Mouse (Mus musculus): ENCODE results near the gene Sstr2. TPM values are rescaled to one million over a fixed set of nuclear protein-coding genes. Genes with fewer than 3 reads are reported as not detected.

Gene Sstr2
- polyA plus RNA-seq, 2 experiments = 0.91 to 1.1 TPM

- no peak for TF ChIP-seq POLR2A (IDR thresholded peaks at IDR 0.05; ENCODE audit: borderline replicate concordance, extremely low read depth, insufficient read depth, insufficient read length)
- 0 out of 2 replicates have a peak, but pooled peaks cover 4% of the 10 kb centered on the region for H3K4me1 ChIP-seq (ENCODE audit: control insufficient read depth, insufficient read depth, low read length)
- no peak for ATAC-seq (ENCODE audit: low FRiP score, low read depth)
- H3K4me2 ChIP-seq (replicated peaks; ENCODE audit: low read depth, low read length, severe bottlenecking) = no peak overlapping the region
- no peaks in the 10 kb centered on the region for H3K27me3 ChIP-seq (ENCODE audit: control insufficient read depth, insufficient read depth, low read length)
- no peak overlapping the region for H3K9ac ChIP-seq (ENCODE audit: low read depth, low read length, severe bottlenecking)
- no peak for DNase-seq (ENCODE audit: low spot score)
- WGBS = 16% methylated on average over 6 of the region's 6 CpGs
- H3K9me3 ChIP-seq (ENCODE audit: control insufficient read depth, low read length) = no peaks in the 10 kb centered on the region
- H3K36me3 ChIP-seq (ENCODE audit: control insufficient read depth, insufficient read depth, low read length) = no peaks in the 10 kb centered on the region
- H3K4me3 ChIP-seq (replicated peaks; ENCODE audit: low read length) = no peak overlapping the region
- H3K27ac ChIP-seq (replicated peaks; ENCODE audit: low read depth, low read length) = no peak overlapping the region
These were observed 32.7 kb upstream of the Sstr2 start for GRCm38 (mm10) chr11:113586423-113586822.

- Histone ChIP-seq H3K27ac (replicated peaks; ENCODE audit: low read depth, low read length) (no peak overlapping the region), H3K4me2 (replicated peaks; ENCODE audit: low read depth, low read length, severe bottlenecking) (no peak overlapping the region), H3K4me3 (replicated peaks; ENCODE audit: low read length) (no peak overlapping the region), H3K27me3 (ENCODE audit: control insufficient read depth, insufficient read depth, low read length) (no peaks in the 10 kb centered on the region), H3K9me3 (ENCODE audit: control insufficient read depth, low read length) (no peaks in the 10 kb centered on the region), H3K36me3 (ENCODE audit: control insufficient read depth, insufficient read depth, low read length) (no peaks in the 10 kb centered on the region), H3K4me1 (ENCODE audit: control insufficient read depth, insufficient read depth, low read length) (0 out of 2 replicates have a peak, but pooled peaks cover 1% of the 10 kb centered on the region), H3K9ac (ENCODE audit: low read depth, low read length, severe bottlenecking) (no peak overlapping the region)
- ATAC-seq (ENCODE audit: low FRiP score, low read depth) (no peak), DNase-seq (ENCODE audit: low spot score) (no peak)
- 42% methylated on average over 3 of the region's 3 CpGs for WGBS
- no peak for TF ChIP-seq POLR2A (IDR thresholded peaks at IDR 0.05; ENCODE audit: borderline replicate concordance, extremely low read depth, insufficient read depth, insufficient read length)
These were observed 30.2 kb upstream of the Sstr2 start for GRCm38 (mm10) chr11:113588936-113589335.

GRCm38 (mm10) chr11:113595144-113595543 lies 24.0 kb upstream of the Sstr2 start:
- Histone ChIP-seq H3K27ac (replicated peaks; ENCODE audit: low read depth, low read length) (no peak overlapping the region), H3K9me3 (ENCODE audit: control insufficient read depth, low read length) (no peaks in the 10 kb centered on the region), H3K4me1 (ENCODE audit: control insufficient read depth, insufficient read depth, low read length) (no peaks in the 10 kb centered on the region), H3K9ac (ENCODE audit: low read depth, low read length, severe bottlenecking) (no peak overlapping the region), H3K4me3 (replicated peaks; ENCODE audit: low read length) (no peak overlapping the region), H3K4me2 (replicated peaks; ENCODE audit: low read depth, low read length, severe bottlenecking) (no peak overlapping the region), H3K27me3 (ENCODE audit: control insufficient read depth, insufficient read depth, low read length) (no peaks in the 10 kb centered on the region), H3K36me3 (ENCODE audit: control insufficient read depth, insufficient read depth, low read length) (no peaks in the 10 kb centered on the region)
- no peak for TF ChIP-seq POLR2A (IDR thresholded peaks at IDR 0.05; ENCODE audit: borderline replicate concordance, extremely low read depth, insufficient read depth, insufficient read length)
- ATAC-seq (ENCODE audit: low FRiP score, low read depth) (no peak), DNase-seq (ENCODE audit: low spot score) (no peak)
- WGBS = 88% methylated on average over 5 of the region's 5 CpGs

- TF ChIP-seq POLR2A (IDR thresholded peaks at IDR 0.05; ENCODE audit: borderline replicate concordance, extremely low read depth, insufficient read depth, insufficient read length) = no peak
These were observed 21.5 kb upstream of the Sstr2 start for GRCm38 (mm10) chr11:113597632-113598031.

GRCm38 (mm10) chr11:113600526-113601245 lies 18.5 kb upstream of the Sstr2 start:
- Histone ChIP-seq H3K4me2 (replicated peaks; ENCODE audit: low read depth, low read length, severe bottlenecking) (no peak overlapping the region), H3K4me3 (replicated peaks; ENCODE audit: low read length) (no peak overlapping the region), H3K4me1 (ENCODE audit: control insufficient read depth, insufficient read depth, low read length) (no peaks in the 10 kb centered on the region; the same call in 1 of the 2 replicates), H3K9me3 (ENCODE audit: control insufficient read depth, low read length) (no peaks in the 10 kb centered on the region), H3K9ac (ENCODE audit: low read depth, low read length, severe bottlenecking) (no peak overlapping the region), H3K27ac (replicated peaks; ENCODE audit: low read depth, low read length) (no peak overlapping the region), H3K36me3 (ENCODE audit: control insufficient read depth, insufficient read depth, low read length) (no peaks in the 10 kb centered on the region), H3K27me3 (ENCODE audit: control insufficient read depth, insufficient read depth, low read length) (no peaks in the 10 kb centered on the region)
- ATAC-seq (ENCODE audit: low FRiP score, low read depth) (no peak), DNase-seq (ENCODE audit: low spot score) (no peak)
- TF ChIP-seq POLR2A (IDR thresholded peaks at IDR 0.05; ENCODE audit: borderline replicate concordance, extremely low read depth, insufficient read depth, insufficient read length) = no peak
- 82% methylated on average over 18 of the region's 18 CpGs for WGBS

More at GRCm38 (mm10) chr11:113597632-113598031, 21.5 kb upstream of the Sstr2 start:
- Histone ChIP-seq H3K4me1 (ENCODE audit: control insufficient read depth, insufficient read depth, low read length) (no peaks in the 10 kb centered on the region; the same call in 1 of the 2 replicates), H3K27me3 (ENCODE audit: control insufficient read depth, insufficient read depth, low read length) (no peaks in the 10 kb centered on the region), H3K27ac (replicated peaks; ENCODE audit: low read depth, low read length) (no peak overlapping the region), H3K9ac (ENCODE audit: low read depth, low read length, severe bottlenecking) (no peak overlapping the region), H3K4me3 (replicated peaks; ENCODE audit: low read length) (no peak overlapping the region), H3K36me3 (ENCODE audit: control insufficient read depth, insufficient read depth, low read length) (no peaks in the 10 kb centered on the region), H3K4me2 (replicated peaks; ENCODE audit: low read depth, low read length, severe bottlenecking) (no peak overlapping the region), H3K9me3 (ENCODE audit: control insufficient read depth, low read length) (no peaks in the 10 kb centered on the region)
- ATAC-seq (ENCODE audit: low FRiP score, low read depth) (no peak), DNase-seq (ENCODE audit: low spot score) (no peak)
- WGBS = 84% methylated on average over 3 of the region's 3 CpGs
